Mouse (Mus musculus) hindbrain, embryonic 11.5 days (tissue): ENCODE results near the gene Atl3. TPM values are rescaled to one million over a fixed set of nuclear protein-coding genes. Genes with fewer than 3 reads are reported as not detected.

Experiments
- ATAC-seq: fragments of 200-750 bp; cut with Nextera tagmentation; 2 replicates; pipeline ENCODE4 v1.8.0; 2017; ENCODE audit warnings: mild to moderate bottlenecking, moderate TSS enrichment, moderate library complexity; ENCODE audit not compliant: low FRiP score
- DNase-seq: peaks from one replicate; pipeline ENCODE4 v3.0.0-alpha.2; 2015; ENCODE audit warnings: low spot score
- H3K27ac ChIP-seq: fragments of 300-500 bp; sonication (generic); 2 replicates; pipeline ENCODE4 v1.5.1; 2014; ENCODE audit warnings: mild to moderate bottlenecking, low read depth, low read length
- H3K27me3 ChIP-seq: fragments of 300-500 bp; sonication (generic); 2 replicates; pipeline ENCODE4 v1.6.1; 2014; ENCODE audit warnings: mild to moderate bottlenecking, low read length, moderate library complexity, mixed read lengths; ENCODE audit not compliant: control insufficient read depth, insufficient read depth
- H3K36me3 ChIP-seq: fragments of 300-500 bp; sonication (generic); 2 replicates; pipeline ENCODE4 v1.6.1; 2014; ENCODE audit warnings: mild to moderate bottlenecking, low read length, moderate library complexity, mixed read lengths; ENCODE audit not compliant: control insufficient read depth, insufficient read depth
- H3K4me1 ChIP-seq: fragments of 300-500 bp; sonication (generic); replicated peaks from 2 replicates; pipeline ENCODE4 v1.6.1; 2014; ENCODE audit warnings: low read length, mixed read lengths; ENCODE audit not compliant: control insufficient read depth, insufficient read depth
- H3K4me2 ChIP-seq: fragments of 300-500 bp; sonication (generic); replicated peaks from 2 replicates; pipeline ENCODE4 v1.6.1; 2014; ENCODE audit warnings: mild to moderate bottlenecking, low read depth, low read length
- H3K4me3 ChIP-seq: fragments of 300-500 bp; sonication (generic); 2 replicates; pipeline ENCODE4 v1.5.1; 2014; ENCODE audit warnings: low read depth, low read length
- H3K9ac ChIP-seq: fragments of 300-500 bp; sonication (generic); 2 replicates; pipeline ENCODE4 v1.6.1; 2014; ENCODE audit warnings: low read depth, low read length
- H3K9me3 ChIP-seq: fragments of 300-500 bp; sonication (generic); 2 replicates; pipeline ENCODE4 v1.6.1; 2016; ENCODE audit warnings: low read length; ENCODE audit not compliant: control insufficient read depth
- WGBS: fragments of 180-500 bp; shearing (Covaris S2); extraction: QIAGEN DNeasy Blood & Tissue Kit; methylation state at CpG from one replicate; pipeline ENCODE4 v1.1.7; 2014; 5-methylcytosine and 5-hydroxymethylcytosine counted together
- polyA plus RNA-seq: library from polyadenylated mRNA; unstranded; fragments of >200 nt; fragmentation: Nextera tagmentation; extraction: Ambion mirVana; gene quantifications from 2 replicates; pipeline ENCODE4 v1.2.1, GENCODE M21; 2014

Atl3 gene
- polyA plus RNA-seq, 1 experiment from 2014 or later: 9.4 TPM

DNA sequence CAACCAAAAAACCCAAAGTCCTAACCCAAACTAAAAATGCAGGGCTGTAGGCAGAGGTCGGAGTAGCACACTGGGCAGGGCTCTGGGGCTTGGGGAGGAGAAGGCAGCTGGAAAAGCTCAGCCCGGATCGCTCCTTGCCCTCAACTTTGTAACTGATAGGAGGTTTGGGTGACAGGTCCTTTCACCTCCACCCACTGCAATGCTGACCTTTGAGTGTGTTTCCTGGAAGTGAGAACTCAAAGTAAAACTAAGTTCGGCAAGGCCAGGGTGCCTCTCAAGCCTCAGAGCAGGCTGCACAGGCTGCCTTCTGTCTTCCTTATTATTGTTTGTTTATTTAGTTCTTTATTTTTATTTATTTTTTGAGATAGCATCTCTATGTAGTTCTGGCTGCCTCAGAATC is 66.1 kb downstream of the Atl3 start:
- H3K4me3 ChIP-seq: no peak overlapping the region
- no peak overlapping the region for H3K9ac ChIP-seq
- peaks cover 3% of the 10 kb centered on the region for H3K4me1 ChIP-seq
- no peak for DNase-seq
- H3K4me2 ChIP-seq: no peak overlapping the region
- H3K27ac ChIP-seq: no peak overlapping the region
- ATAC-seq: no peak
- no peaks in the 10 kb centered on the region for H3K9me3 ChIP-seq
- peaks cover 3% of the 10 kb centered on the region; the same call in 1 of the 2 replicates for H3K27me3 ChIP-seq
- WGBS: 70% methylated on average over 4 of the region's 4 CpGs
- H3K36me3 ChIP-seq: no peaks in the 10 kb centered on the region

DNA sequence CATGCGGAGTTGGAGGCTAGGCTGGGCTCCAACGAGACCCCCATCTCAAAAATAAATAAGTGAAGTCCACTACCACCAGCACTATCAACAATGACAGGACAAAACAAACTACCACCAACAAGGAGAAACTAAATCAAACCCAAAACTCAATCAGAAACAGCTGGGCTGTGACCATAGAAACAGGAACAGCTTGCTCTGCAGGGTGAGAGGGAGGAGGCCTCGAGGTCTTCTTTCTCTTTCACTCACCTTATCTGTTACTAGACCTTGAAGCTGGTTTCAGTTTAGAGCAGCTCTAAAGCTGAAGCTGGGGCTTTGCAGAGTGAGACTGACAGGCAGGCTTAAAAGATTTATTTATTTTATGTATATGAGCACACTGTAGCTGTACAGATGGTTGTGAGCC is 67.6 kb downstream of the Atl3 start:
- WGBS: 71% methylated on average over 3 of the region's 3 CpGs
- Histone ChIP-seq H3K9me3 (no peaks in the 10 kb centered on the region), H3K27me3 (peaks cover 3% of the 10 kb centered on the region; the same call in 1 of the 2 replicates), H3K27ac (no peak overlapping the region), H3K4me2 (no peak overlapping the region), H3K4me3 (no peak overlapping the region), H3K9ac (no peak overlapping the region), H3K36me3 (no peaks in the 10 kb centered on the region), H3K4me1 (peaks cover 3% of the 10 kb centered on the region)
- DNase-seq (no peak), ATAC-seq (no peak)

DNA sequence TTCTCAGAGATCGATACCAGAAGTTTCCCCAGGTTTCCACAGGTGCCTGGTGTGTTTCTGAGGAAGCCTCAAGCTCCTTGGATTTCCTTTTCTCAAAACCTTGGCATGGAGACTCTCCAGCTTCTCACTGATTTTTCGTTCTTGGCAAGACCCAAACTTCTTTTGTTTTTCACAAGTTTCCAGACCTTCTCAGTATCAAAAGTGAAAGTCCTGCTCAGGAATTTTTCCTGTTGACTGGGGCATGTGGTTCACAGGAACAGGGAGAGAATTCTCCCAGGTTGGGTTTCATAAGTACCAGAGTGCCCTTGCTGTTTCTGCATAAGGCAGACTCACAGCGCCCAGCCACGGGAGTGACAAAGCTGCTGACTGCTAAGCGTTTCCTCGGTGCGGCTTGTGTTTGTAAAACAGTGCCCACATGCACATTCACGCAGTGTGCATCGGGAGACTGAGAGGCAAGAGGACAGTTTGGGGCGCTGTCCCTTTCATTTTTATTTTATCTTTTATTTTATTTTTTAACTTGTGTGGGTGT is 68.8 kb downstream of the Atl3 start:
- Histone ChIP-seq H3K27me3 (peaks cover 2% of the 10 kb centered on the region; the same call in 1 of the 2 replicates), H3K4me2 (no peak overlapping the region), H3K4me3 (no peak overlapping the region), H3K4me1 (peaks cover 2% of the 10 kb centered on the region), H3K9me3 (no peaks in the 10 kb centered on the region), H3K9ac (no peak overlapping the region), H3K27ac (no peak overlapping the region), H3K36me3 (no peaks in the 10 kb centered on the region)
- ATAC-seq (no peak), DNase-seq (no peak)
- 84% methylated on average over 10 of the region's 10 CpGs for WGBS

DNA sequence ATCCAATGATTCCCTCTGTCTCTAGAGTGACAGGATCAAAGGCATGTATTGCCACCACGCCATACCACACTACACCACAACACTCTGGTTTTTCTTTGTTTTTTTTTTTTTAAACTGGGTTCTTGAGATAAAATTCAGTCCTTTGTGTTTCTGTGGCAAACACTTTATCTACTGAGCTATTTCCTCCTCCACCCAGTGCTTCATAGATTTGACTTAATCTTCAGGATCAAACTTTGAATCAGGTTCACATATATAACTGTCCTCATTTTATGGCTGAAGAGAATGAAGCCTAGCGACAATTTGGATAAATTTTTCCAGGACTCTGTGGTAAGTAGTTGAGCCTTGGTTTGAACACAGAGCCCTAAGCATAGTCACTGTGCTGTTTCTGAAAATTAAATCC is 69.8 kb downstream of the Atl3 start:
- no peak overlapping the region for H3K4me2 ChIP-seq
- no peaks in the 10 kb centered on the region for H3K9me3 ChIP-seq
- H3K27me3 ChIP-seq: no peaks in the 10 kb centered on the region
- no peak overlapping the region for H3K9ac ChIP-seq
- WGBS: 86% methylated on average over 2 of the region's 2 CpGs
- ATAC-seq (no peak), DNase-seq (no peak)
- no peak overlapping the region for H3K27ac ChIP-seq
- H3K4me1 ChIP-seq: no peaks in the 10 kb centered on the region
- no peak overlapping the region for H3K4me3 ChIP-seq
- no peaks in the 10 kb centered on the region for H3K36me3 ChIP-seq

DNA sequence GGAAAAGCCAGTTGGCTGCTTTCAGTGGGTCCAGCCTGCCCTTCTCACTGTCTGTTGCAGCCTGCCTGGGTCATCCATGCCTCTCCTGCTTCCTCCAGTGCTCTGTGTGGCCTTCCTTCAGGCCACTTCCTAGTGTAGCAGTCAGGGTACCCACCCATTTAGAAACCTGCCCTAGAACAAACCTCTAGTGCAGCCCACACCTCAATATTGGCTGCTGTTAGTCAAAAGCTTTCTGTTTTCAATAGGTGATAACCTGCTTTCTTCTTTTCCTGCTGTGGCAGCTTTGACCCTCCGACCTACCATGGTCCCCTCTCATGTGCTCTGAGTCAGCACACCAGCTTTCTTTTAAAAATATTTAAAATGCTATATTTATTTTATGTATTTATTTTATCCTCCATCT is 70.6 kb downstream of the Atl3 start:
- no peaks in the 10 kb centered on the region for H3K27me3 ChIP-seq
- no peak overlapping the region for H3K4me3 ChIP-seq
- H3K4me1 ChIP-seq: no peaks in the 10 kb centered on the region
- WGBS: 88% methylated on average over 1 of the region's 1 CpGs
- no peak overlapping the region for H3K4me2 ChIP-seq
- ATAC-seq (no peak), DNase-seq (no peak)
- H3K27ac ChIP-seq: no peak overlapping the region
- no peak overlapping the region for H3K9ac ChIP-seq
- H3K36me3 ChIP-seq: no peaks in the 10 kb centered on the region
- H3K9me3 ChIP-seq: no peaks in the 10 kb centered on the region

DNA sequence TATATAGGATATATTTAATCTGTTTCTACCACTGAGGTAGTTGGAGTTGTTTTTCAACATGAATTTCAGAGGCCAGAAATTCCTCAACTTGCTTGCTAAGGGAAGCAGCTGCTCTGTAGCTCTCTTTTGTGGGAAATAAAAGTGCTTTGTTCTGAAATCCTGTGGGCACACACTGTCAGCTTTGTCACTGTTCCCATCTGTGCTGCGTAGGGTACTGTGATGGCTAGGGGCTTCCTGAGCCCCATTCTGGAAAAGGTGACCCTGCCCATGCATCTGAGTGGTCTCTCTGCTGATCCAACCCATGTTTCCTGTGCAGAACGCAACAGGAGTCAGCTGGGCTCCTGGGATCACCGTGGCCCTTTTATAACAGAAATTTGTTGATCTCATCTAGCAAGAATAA is 73.0 kb downstream of the Atl3 start:
- H3K9me3 ChIP-seq: no peaks in the 10 kb centered on the region
- H3K9ac ChIP-seq: no peak overlapping the region
- no peak overlapping the region for H3K4me2 ChIP-seq
- H3K4me1 ChIP-seq: no peaks in the 10 kb centered on the region
- no peak for DNase-seq
- no peak overlapping the region for H3K27ac ChIP-seq
- no peaks in the 10 kb centered on the region for H3K36me3 ChIP-seq
- H3K4me3 ChIP-seq: no peak overlapping the region
- WGBS: 71% methylated on average over 3 of the region's 3 CpGs
- ATAC-seq: no peak
- H3K27me3 ChIP-seq: no peaks in the 10 kb centered on the region

DNA sequence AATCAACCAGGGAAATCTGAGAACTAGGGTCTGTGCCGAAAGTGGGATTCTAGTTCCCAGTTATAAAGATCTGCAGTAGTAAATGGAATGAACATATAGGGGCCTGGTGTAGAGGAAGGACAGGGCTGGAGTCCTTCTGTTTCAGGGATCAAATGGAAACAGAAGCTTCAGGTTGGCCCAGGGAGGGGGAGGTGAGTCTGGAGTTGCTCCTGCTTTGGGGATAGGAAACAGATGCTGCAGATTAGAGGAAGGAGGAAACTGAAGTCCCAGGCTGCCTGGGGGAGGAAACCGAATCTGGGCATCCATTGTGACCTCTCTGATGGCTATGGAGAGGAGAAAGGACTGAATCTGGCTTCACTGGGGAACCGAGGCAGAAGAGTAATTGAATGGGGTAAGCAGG is 74.5 kb downstream of the Atl3 start:
- ATAC-seq (no peak), DNase-seq (no peak)
- no peak overlapping the region for H3K27ac ChIP-seq
- no peak overlapping the region for H3K9ac ChIP-seq
- no peak overlapping the region for H3K4me2 ChIP-seq
- WGBS: 58% methylated on average over 3 of the region's 3 CpGs
- no peaks in the 10 kb centered on the region for H3K9me3 ChIP-seq
- no peaks in the 10 kb centered on the region for H3K36me3 ChIP-seq
- no peaks in the 10 kb centered on the region for H3K27me3 ChIP-seq
- H3K4me1 ChIP-seq: no peaks in the 10 kb centered on the region
- H3K4me3 ChIP-seq: no peak overlapping the region

DNA sequence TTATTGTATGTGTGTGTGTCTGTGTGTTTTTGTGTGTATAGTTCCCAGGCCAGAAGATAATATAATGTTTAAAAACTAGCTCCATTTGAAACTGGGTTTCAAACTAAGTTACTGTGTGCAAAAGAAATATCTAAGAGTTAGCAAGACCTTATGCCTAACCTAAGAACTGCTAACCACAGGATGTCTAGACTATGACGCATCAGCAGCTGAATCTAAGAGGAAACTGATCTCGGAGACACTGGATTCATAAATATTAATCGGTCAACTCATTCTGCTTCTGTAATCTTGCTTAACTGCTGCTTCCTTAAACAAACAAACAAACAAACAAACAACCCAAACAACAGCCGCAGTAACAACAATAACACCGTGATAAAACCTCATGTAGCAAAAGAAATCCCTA is 75.8 kb downstream of the Atl3 start:
- 83% methylated on average over 5 of the region's 5 CpGs for WGBS
- Histone ChIP-seq H3K4me2 (no peak overlapping the region), H3K27ac (no peak overlapping the region), H3K4me3 (no peak overlapping the region), H3K27me3 (no peaks in the 10 kb centered on the region), H3K4me1 (no peaks in the 10 kb centered on the region), H3K36me3 (no peaks in the 10 kb centered on the region), H3K9me3 (no peaks in the 10 kb centered on the region), H3K9ac (no peak overlapping the region)
- ATAC-seq (no peak), DNase-seq (no peak)

DNA sequence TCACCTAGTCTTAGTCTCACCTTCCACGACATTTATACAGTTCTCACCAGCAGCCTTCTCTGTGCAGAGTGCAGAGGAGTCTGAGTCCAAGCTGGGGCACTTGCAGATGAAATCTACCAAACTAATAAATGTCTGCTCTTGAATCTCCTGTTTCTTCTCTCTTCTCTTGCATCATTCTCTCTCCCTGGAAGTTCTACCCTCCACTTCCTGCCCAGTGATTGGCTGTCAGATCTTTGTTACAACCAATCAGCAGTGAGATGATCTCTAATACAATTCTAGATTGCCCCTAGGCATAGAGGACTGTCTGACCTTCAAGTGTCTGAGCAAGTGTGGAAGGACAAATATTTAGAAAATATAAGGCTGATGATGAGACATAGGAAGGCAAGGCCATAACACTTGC is 82.3 kb downstream of the Atl3 start:
- H3K9ac ChIP-seq: no peak overlapping the region
- ATAC-seq (no peak), DNase-seq (no peak)
- H3K4me2 ChIP-seq: no peak overlapping the region
- no peaks in the 10 kb centered on the region for H3K4me1 ChIP-seq
- H3K4me3 ChIP-seq: no peak overlapping the region
- H3K27me3 ChIP-seq: no peaks in the 10 kb centered on the region
- no peak overlapping the region for H3K27ac ChIP-seq
- 100% methylated on average over 1 of the region's 1 CpGs for WGBS
- H3K9me3 ChIP-seq: no peaks in the 10 kb centered on the region
- no peaks in the 10 kb centered on the region for H3K36me3 ChIP-seq
